8 mouse cellular contexts compared by ENCODE assay signal in genomic region chr2:102259139-102259538, GRCm38 (mm10).
DNase-seq lines count a peak whose midpoint lies in the region; ATAC-seq and TF ChIP-seq lines count a peak whose summit lies in the region.

No protein-coding gene starts in this region.

- no peak for TF ChIP-seq CTCF in stomach, postnatal 0 days (IDR thresholded peaks at IDR 0.05; ENCODE audit: low read depth)

- H3K27me3 ChIP-seq in hindbrain, embryonic 16.5 days (replicated peaks; ENCODE audit: control insufficient read depth, insufficient read depth, low read length): 0 out of 2 replicates have a peak, but pooled peaks cover 2% of the 10 kb centered on the region
- H3K27me3 ChIP-seq in liver, embryonic 11.5 days (replicated peaks; ENCODE audit: control insufficient read depth, insufficient read depth, low read length): peaks cover 31% of the 10 kb centered on the region
- no peaks in the 10 kb centered on the region for H3K27me3 ChIP-seq in stomach, postnatal 0 days (ENCODE audit: control insufficient read depth, insufficient read depth, low read length)

- no peaks in the 10 kb centered on the region for H3K36me3 ChIP-seq in hindbrain, embryonic 16.5 days (ENCODE audit: control insufficient read depth, insufficient read depth, low read length)
- no peaks in the 10 kb centered on the region for H3K36me3 ChIP-seq in liver, embryonic 11.5 days (ENCODE audit: control insufficient read depth, insufficient read depth, low read length)
- H3K36me3 ChIP-seq in stomach, postnatal 0 days (ENCODE audit: control insufficient read depth, insufficient read depth, low read length): no peaks in the 10 kb centered on the region

- TF ChIP-seq EP300 in stomach, postnatal 0 days (optimal IDR thresholded peaks at IDR 0.05): no peak

- peak; percentile 6 to 12 for DNase-seq in CD8-positive naive resting alpha-beta T cell, adult 2 months (ENCODE audit: low read depth in 2 of 2, low spot score in 2 of 2)
- DNase-seq in cerebellum, adult 11 months: peak; percentile 12
- peak; percentile 20 for DNase-seq in gastrocnemius, postnatal 14 days
- no peak for DNase-seq in liver, embryonic 11.5 days (ENCODE audit: low spot score)
- peak; percentile 32 for DNase-seq in stomach, postnatal 0 days (ENCODE audit: low spot score)
- no peak for DNase-seq in urinary bladder, postnatal 14 days (ENCODE audit: low spot score)

- H3K4me2 ChIP-seq in hindbrain, embryonic 16.5 days (ENCODE audit: low read length): peak overlapping the region; percentile 14
- H3K4me2 ChIP-seq in liver, embryonic 11.5 days: peak overlapping the region; percentile 25; the same call in 1 of the 2 replicates
- H3K4me2 ChIP-seq in stomach, postnatal 0 days (replicated peaks; ENCODE audit: low read depth): peak overlapping the region; percentile 35

- ATAC-seq in hindbrain, embryonic 16.5 days: peak; percentile 15; the same call in 1 of the 2 replicates
- no peak for ATAC-seq in liver, embryonic 11.5 days (replicated peaks; ENCODE audit: low FRiP score)
- ATAC-seq in stomach, postnatal 0 days (ENCODE audit: low FRiP score, low TSS enrichment): no peak
- ATAC-seq in erythroid progenitor cell, adult 5-6 weeks (replicated peaks; ENCODE audit: low FRiP score, poor library complexity, severe bottlenecking): no peak

- no peak overlapping the region for H3K27ac ChIP-seq in hindbrain, embryonic 16.5 days (ENCODE audit: low read depth, low read length)
- H3K27ac ChIP-seq in liver, embryonic 11.5 days (ENCODE audit: low read depth, low read length): no peak overlapping the region
- H3K27ac ChIP-seq in stomach, postnatal 0 days (replicated peaks): no peak overlapping the region

- H3K4me1 ChIP-seq in hindbrain, embryonic 16.5 days (ENCODE audit: control insufficient read depth, insufficient read depth, low read depth, low read length): peaks cover 20% of the 10 kb centered on the region
- 0 out of 2 replicates have a peak, but pooled peaks cover 7% of the 10 kb centered on the region for H3K4me1 ChIP-seq in liver, embryonic 11.5 days (replicated peaks; ENCODE audit: control insufficient read depth, insufficient read depth, low read length)
- peaks cover 2% of the 10 kb centered on the region for H3K4me1 ChIP-seq in stomach, postnatal 0 days (replicated peaks; ENCODE audit: control insufficient read depth, insufficient read depth)

- H3K9me3 ChIP-seq in hindbrain, embryonic 16.5 days (ENCODE audit: control insufficient read depth, low read length): no peaks in the 10 kb centered on the region
- no peaks in the 10 kb centered on the region for H3K9me3 ChIP-seq in liver, embryonic 11.5 days (ENCODE audit: control insufficient read depth, low read length)
- H3K9me3 ChIP-seq in stomach, postnatal 0 days (ENCODE audit: control insufficient read depth, low read length): no peaks in the 10 kb centered on the region

- H3K9ac ChIP-seq in hindbrain, embryonic 16.5 days (ENCODE audit: low read depth, low read length): no peak overlapping the region
- H3K9ac ChIP-seq in liver, embryonic 11.5 days (ENCODE audit: low read depth, low read length): no peak overlapping the region
- H3K9ac ChIP-seq in stomach, postnatal 0 days (ENCODE audit: low read length): no peak overlapping the region

- intact Hi-C loops in gastrocnemius, postnatal 14 days (cut with DNase I; ENCODE audit: low total_unique reads): no loop called here

- WGBS in hindbrain, embryonic 16.5 days: 21% methylated on average over 12 of the region's 13 CpGs
- WGBS in liver, embryonic 11.5 days: 13% methylated on average over 13 of the region's 13 CpGs
- WGBS in stomach, postnatal 0 days: 14% methylated on average over 13 of the region's 13 CpGs

- no peak overlapping the region for H3K4me3 ChIP-seq in hindbrain, embryonic 16.5 days (ENCODE audit: low read length)
- H3K4me3 ChIP-seq in liver, embryonic 11.5 days (ENCODE audit: low read depth, low read length): no peak overlapping the region
- no peak overlapping the region for H3K4me3 ChIP-seq in stomach, postnatal 0 days (ENCODE audit: low read depth, low read length)

Comparison
In these comparisons a context has a peak if more than half of its experiments do, and no peak if none do; other contexts are left out.
1. DNase-seq: peak in CD8-positive naive resting alpha-beta T cell, adult 2 months (2 of 2), cerebellum, adult 11 months (single experiment), gastrocnemius, postnatal 14 days (single experiment) and stomach, postnatal 0 days (single experiment); none in liver, embryonic 11.5 days (single experiment) and urinary bladder, postnatal 14 days (single experiment).
2. Peak in every context shown above with its lines, with median percentiles within 50 percentile points of each other: H3K4me2 ChIP-seq.